Mouse (Mus musculus): ENCODE measurements around the gene Bloc1s2. TPM values are rescaled to one million over a fixed set of nuclear protein-coding genes. Genes with fewer than 3 reads are reported as not detected.
"Not testable (repeated sequence)": the region's sequence is repeated elsewhere in the genome, so short reads cannot be mapped to it uniquely, and the experiment has no call there.

Gene Bloc1s2
- total RNA-seq, 2 experiments from 2014 or later, result 10.5 to 15.4 TPM

DNA sequence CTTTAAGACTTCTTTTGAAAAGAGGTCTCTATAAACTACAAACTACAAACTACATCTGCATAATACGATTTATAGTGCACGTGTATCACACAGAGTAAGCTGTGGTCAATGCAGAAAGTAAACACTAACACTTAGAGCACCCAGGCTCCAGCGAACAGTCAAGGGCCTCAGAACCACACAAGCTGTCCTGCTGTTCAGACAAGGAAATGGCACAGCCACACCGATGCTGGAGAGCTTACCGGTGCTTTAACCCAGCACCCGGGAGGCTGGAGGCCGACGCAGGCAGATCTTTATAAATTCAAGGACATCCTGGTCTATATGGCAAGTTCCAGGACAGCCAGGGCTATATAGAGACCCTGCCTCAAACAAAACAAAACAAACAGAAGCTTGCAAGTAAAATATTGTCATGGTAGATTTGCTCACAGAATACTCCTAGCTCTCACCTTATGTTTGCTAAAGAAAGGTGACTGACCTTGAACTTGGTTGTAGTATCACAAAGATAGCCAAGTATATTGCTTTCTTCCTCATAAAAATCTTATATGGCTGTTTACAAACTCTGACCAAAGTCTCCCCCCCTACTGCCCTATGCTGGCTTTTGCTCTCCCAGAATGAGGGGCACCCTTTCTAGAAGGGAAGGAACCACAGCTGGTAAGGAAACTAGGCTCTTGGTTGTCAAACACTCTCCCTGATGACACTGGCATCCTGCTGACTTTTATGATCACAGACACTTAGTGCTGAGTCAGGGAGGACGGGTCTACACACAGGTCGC is 18.3 kb downstream of the Bloc1s2 start:
- DNase-seq (ENCODE audit: low spot score), result no peak

DNA sequence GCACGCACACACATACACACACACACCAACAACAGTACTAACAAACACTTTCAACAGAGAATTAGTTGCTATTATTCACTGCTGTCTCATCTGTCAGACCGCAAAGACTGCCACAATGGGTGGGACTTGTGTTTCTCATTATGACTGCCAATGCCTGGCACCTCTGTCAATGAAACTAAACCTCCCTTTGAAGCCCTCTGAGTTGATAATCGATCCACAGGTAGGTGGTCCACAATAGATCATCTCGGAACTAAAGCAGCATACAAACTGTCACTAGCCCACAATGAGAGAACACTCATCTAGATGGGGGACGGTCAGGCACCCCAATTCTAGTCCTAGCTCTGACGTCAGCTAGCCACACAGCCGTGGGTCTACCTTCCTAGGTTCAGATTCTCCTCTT is 25.1 kb downstream of the Bloc1s2 start:
- no peak for DNase-seq (ENCODE audit: low spot score)

DNA sequence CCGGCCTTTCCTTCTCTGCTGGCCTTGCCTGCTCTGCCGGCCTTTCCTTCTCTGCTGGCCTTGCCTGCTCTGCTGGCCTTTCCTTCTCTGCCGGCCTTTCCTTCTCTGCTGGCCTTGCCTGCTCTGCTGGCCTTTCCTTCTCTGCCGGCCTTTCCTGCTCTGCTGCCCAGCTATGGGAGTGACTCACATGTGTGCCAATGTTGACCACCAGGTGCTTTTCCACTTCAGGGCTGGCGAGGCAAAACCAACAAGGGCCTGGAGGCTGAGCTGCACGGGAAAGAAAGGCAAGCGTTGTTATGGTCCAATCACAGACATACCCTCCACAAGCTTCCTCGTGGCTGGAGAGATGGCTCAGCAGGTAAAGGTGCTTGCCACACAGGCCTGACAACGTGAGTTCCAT is 25.6 kb downstream of the Bloc1s2 start:
- DNase-seq (ENCODE audit: low spot score), result not testable (repeated sequence)

DNA sequence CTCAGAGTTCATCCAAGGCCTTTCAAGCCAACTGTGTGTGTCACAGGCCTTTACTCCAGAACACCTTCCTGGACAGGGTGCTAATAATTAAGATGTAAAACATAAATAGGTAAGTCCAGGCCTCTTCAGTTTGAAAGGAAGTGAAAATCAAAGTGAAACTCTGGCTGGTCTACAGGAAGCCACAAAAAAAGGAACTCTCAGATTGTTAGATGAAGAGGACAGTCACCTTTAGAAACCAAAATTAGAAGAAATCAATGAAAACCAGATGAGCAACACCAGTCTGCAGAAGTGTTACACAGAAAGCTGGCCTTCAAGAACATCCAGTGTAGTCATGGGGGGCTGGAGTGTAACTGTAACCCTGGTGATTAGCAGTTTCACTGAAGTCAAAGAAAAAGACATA is 28.5 kb downstream of the Bloc1s2 start:
- DNase-seq (ENCODE audit: low spot score), result no peak

DNA sequence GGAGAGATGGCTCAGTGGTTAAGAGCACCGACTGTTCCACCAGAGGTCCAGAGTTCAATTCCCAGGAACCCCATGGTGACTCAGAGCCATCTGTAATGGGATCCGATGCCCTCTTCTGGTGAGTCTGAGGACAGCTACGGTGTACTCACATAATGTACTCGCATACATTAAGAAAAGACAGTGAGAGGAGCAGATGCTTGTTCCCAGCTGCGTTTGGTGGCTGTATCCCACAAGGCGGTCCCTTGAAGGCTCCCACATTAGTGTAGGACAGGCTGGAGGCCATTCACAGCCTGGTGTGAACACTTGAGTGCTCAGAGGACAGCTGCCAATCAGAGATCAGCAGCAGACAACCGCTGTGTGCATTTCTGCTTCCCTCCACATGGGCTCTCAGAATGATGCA is 34.5 kb downstream of the Bloc1s2 start:
- no peak for DNase-seq (ENCODE audit: low spot score)

DNA sequence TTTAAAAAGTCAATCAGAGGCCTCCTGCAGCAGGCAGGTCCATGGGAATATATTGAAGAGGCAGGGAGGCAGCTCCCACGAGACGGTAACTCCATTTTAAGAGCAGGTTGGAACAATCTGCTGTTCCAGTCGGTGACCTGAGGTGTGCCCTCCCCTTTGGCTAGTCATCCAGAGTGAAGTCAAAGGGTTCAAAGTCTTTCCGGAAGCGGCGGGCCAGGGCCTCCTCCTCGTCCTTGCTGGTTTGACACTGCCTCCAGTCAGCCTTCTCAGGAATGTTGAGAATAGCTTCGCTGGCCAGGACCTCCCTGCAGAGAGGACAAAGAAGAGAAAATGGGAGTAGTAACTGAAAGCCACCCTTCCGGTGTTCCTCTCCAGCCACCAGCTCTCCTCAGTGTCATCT is 35.9 kb downstream of the Bloc1s2 start:
- no peak for DNase-seq (ENCODE audit: low spot score)

DNA sequence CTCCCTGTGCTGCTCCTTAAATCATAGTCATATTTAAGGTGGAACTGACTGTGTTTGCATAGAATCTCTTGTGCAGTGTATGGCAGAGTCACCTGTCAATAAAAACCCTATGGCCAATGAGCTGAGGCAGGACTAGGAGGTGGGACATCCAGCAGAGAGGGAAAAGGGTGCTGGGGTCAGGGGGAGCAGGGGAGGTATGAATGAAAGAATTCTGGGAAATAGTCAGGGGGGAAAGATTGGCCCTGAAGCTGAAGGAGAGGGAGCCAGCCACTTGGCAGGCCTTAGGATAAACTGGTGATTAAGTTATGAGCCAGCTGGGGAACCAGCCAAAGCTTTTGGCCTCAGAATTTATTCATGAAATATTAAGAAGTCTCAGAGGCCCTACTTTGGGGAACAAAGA is 37.2 kb downstream of the Bloc1s2 start:
- DNase-seq (ENCODE audit: low spot score), result no peak

DNA sequence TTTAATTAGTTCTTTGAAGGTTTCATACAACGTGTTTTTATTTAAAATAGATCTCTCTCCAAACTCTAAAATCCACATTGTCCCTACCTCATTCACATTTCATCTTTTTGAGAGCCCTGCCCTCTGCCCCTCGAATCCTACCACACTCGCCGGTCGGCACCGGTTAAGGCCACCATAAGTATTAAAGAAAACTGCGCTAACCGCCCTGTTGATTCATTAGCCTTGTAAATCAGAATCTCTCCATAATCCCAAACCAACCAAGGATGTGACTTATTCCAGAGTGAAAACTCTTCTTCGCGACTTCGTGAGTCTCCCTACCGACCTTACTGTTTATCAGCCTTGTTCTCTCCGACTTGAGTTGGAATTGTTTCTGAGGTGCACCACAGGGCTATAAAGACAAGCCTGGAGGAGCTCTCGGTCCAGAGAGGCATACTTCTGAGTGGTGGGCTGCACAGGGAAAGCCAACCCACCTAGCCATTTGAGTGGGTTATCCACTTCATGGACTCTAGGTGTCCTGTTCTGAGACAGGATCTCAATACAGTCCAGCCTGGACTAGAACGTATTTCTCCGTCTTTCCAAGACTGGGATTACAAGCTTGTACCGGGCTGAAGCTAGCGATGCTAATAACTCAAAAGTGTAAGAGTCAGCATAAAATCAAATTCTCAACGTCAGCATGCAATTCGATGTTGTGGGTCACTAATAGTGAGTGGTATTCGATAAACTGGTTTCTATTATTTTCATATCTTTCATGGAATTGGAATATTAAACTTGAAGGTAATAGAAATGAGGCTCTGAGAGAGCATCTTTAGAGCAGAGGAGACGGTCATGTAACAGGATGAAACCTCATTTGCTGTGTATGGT is 38.4 kb downstream of the Bloc1s2 start:
- DNase-seq (ENCODE audit: low spot score), result no peak

DNA sequence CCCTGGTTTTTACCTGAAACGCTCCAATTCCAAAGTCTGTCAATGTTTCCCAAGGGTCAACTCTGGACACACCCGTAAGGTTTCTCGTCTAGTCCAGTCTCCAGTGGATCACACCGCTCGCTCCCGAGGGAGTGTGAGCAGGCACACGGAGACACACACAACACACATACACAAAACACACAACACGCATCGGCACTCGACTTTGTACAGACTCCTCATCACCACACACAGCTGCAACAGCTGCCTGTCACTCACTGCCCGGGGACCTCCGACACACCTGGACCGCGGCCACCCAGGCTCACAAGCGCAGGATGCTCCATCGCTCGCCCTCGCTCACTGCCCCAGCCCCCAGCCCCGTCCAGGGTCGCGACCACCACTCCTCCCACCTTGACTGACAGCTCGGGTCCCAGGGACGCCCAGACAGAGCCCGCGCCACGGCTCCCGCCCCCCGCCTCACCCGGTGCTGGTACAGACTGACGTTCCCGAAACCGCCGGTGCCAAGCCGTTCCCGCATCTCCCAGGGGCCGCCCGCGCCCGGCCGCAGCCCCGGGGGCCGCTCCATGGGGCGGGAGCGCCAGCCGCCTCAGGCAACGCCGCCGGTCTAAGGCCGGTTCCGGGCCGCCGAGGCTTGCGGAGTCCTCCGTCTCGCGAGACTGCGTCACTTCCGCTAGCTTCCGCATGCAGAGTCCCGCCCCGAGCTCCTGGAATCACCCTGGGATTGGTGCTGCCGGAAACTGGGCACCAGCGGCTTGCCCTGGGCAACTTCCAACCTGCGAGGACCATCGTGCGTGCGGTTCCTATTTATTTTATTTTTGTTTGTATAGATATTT is 39.2 kb downstream of the Bloc1s2 start, which contains the start of gene Chuk:
TSS of gene Chuk (minus strand) at position 650 of the 830 bp plus-strand sequence.
- peak; percentile 97 for DNase-seq (ENCODE audit: low spot score)

DNA sequence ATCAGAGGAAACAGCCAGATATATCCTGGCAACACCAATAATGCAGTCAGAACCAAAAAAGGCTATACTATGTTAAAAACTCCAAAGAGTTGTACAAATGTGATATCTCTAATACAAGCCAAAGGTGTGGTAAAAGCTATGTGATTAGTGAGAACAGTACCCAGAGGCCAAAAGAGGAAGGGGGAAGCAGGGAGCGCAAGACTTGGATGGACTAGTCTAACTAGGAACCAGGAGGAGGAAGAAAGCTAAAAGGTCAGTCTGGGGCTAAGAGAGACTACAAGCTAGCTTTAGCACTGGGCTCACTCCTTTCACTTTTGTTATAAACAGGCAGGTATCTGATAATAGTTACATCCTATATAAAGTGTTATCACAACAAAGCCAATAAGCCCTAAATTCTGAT is 41.9 kb downstream of the Bloc1s2 start:
- DNase-seq (ENCODE audit: low spot score), result no peak

DNA sequence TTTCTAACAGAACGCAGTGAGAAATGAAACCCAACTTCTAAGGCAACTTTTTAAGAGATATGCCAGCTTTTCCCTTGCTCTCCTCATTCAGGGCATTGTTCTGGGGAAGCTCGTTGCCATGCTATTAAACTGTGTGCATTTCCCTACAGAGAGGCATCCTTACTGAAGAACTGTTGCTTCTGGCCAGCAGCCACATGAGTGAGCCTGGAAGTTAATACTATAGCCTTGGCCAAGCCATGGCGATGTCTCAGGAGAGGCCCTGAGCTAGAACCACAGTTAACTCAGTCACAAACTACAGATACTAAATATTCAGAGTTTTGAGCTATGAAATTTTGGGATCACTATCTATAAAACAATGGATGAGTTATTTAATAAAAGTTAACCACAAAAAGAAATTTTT is 43.2 kb downstream of the Bloc1s2 start:
- no peak for DNase-seq (ENCODE audit: low spot score)

DNA sequence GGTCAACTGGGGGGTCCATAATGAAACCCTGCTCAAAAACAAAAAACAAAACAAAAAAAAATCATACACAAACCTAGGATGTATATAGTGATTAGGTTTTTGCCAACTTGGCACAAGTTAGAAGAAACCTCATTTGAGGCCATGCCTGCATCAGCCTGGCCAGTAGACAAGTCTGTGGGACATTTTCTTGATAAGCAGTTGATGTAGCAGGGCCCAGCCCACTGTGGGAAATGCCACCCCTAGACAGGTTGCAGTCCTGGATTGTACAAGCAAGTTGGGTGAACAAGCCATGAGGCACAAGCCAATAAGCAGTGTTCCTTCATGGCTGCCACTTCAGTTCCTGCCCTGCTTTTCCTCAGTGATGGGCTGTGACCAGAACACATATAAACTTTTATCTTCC is 45.4 kb downstream of the Bloc1s2 start:
- no peak for DNase-seq (ENCODE audit: low spot score)

Other genes starting within 250 kb of the Bloc1s2 start
- 10 to 100 TPM; 12.0 TPM for gene Dnmbp, start 206.3 kb downstream of the Bloc1s2 start, total RNA-seq (2021)
- under 1 TPM; 0.25 to 0.90 TPM for gene Cpn1, start 159.9 kb downstream of the Bloc1s2 start, total RNA-seq (2021)
- gene Cyp2c23, start 117.2 kb downstream of the Bloc1s2 start, total RNA-seq (2021), result under 1 TPM in 1 of 2 experiments, not detected in 1; 0.14 TPM
- 1 to 10 TPM; 5.8 to 6.1 TPM for gene Erlin1, start 76.7 kb downstream of the Bloc1s2 start, total RNA-seq (2021)
- gene Chuk, start 39.0 kb downstream of the Bloc1s2 start, total RNA-seq (2021), result 10 to 100 TPM; 12.0 to 16.3 TPM
- gene Cwf19l1, start 10.6 kb downstream of the Bloc1s2 start, total RNA-seq (2021), result 1 to 10 TPM; 5.1 to 7.4 TPM
- gene Pkd2l1, start 46.0 kb upstream of the Bloc1s2 start, total RNA-seq (2021), result not detected
- gene Scd3, start 56.8 kb upstream of the Bloc1s2 start, total RNA-seq (2021), result not detected
- gene Scd2, start 147.2 kb upstream of the Bloc1s2 start, total RNA-seq (2021), result 1 to 10 TPM; 5.5 to 8.3 TPM
- gene Scd4, start 186.6 kb upstream of the Bloc1s2 start, total RNA-seq (2021), result under 1 TPM in 1 of 2 experiments, not detected in 1; 0.14 TPM